Mouse (Mus musculus): ENCODE data around the gene Zfp296. TPM values are rescaled to one million over a fixed set of nuclear protein-coding genes. Genes with fewer than 3 reads are reported as not detected.

Zfp296 gene
- polyA plus RNA-seq, 1 experiment, result 7.0 TPM

- no peak for TF ChIP-seq POLR2A (IDR thresholded peaks at IDR 0.05; ENCODE audit: control insufficient read depth, low read depth, low read length)
- peak; percentile 40; the same call in 1 of the 2 replicates for TF ChIP-seq CTCF (IDR thresholded peaks at IDR 0.05; ENCODE audit: control insufficient read depth, insufficient read depth, insufficient replicate concordance, low read depth, low read length)
- Histone ChIP-seq H3K27ac (ENCODE audit: control insufficient read depth, insufficient read depth, low read depth, low read length) (no peak overlapping the region), H3K36me3 (ENCODE audit: control insufficient read depth, insufficient read depth, low read length) (no peaks in the 10 kb centered on the region), H3K4me1 (ENCODE audit: control insufficient read depth, insufficient read depth, low read length) (peaks cover 4% of the 10 kb centered on the region), H3K27me3 (ENCODE audit: control insufficient read depth, insufficient read depth, low read length) (no peaks in the 10 kb centered on the region), H3K4me3 (ENCODE audit: control insufficient read depth, low read depth, low read length) (no peak overlapping the region)
These were observed 33.5 kb upstream of the Zfp296 start for GRCm38 (mm10) chr7:19543584-19543983.

- no peaks in the 10 kb centered on the region for H3K27me3 ChIP-seq (ENCODE audit: control insufficient read depth, insufficient read depth, low read length)
- TF ChIP-seq CTCF (IDR thresholded peaks at IDR 0.05; ENCODE audit: control insufficient read depth, insufficient read depth, insufficient replicate concordance, low read depth, low read length), result no peak
- no peak for TF ChIP-seq POLR2A (IDR thresholded peaks at IDR 0.05; ENCODE audit: control insufficient read depth, low read depth, low read length)
- no peaks in the 10 kb centered on the region for H3K36me3 ChIP-seq (ENCODE audit: control insufficient read depth, insufficient read depth, low read length)
- no peak overlapping the region for H3K4me3 ChIP-seq (ENCODE audit: control insufficient read depth, low read depth, low read length)
- peaks cover 4% of the 10 kb centered on the region for H3K4me1 ChIP-seq (ENCODE audit: control insufficient read depth, insufficient read depth, low read length)
- no peak overlapping the region for H3K27ac ChIP-seq (ENCODE audit: control insufficient read depth, insufficient read depth, low read depth, low read length)
These were observed 31.1 kb upstream of the Zfp296 start for GRCm38 (mm10) chr7:19546007-19546406.

GRCm38 (mm10) chr7:19547344-19547969, 29.6 kb upstream of the Zfp296 start:
- Histone ChIP-seq H3K27ac (ENCODE audit: control insufficient read depth, insufficient read depth, low read depth, low read length) (no peak overlapping the region), H3K36me3 (ENCODE audit: control insufficient read depth, insufficient read depth, low read length) (no peaks in the 10 kb centered on the region), H3K4me3 (ENCODE audit: control insufficient read depth, low read depth, low read length) (no peak overlapping the region), H3K27me3 (ENCODE audit: control insufficient read depth, insufficient read depth, low read length) (no peaks in the 10 kb centered on the region), H3K4me1 (ENCODE audit: control insufficient read depth, insufficient read depth, low read length) (no peaks in the 10 kb centered on the region; the same call in 1 of the 2 replicates)
- no peak for TF ChIP-seq POLR2A (IDR thresholded peaks at IDR 0.05; ENCODE audit: control insufficient read depth, low read depth, low read length)
- no peak for TF ChIP-seq CTCF (IDR thresholded peaks at IDR 0.05; ENCODE audit: control insufficient read depth, insufficient read depth, insufficient replicate concordance, low read depth, low read length)

GRCm38 (mm10) chr7:19549394-19549793, 27.7 kb upstream of the Zfp296 start:
- Histone ChIP-seq H3K36me3 (ENCODE audit: control insufficient read depth, insufficient read depth, low read length) (no peaks in the 10 kb centered on the region), H3K4me1 (ENCODE audit: control insufficient read depth, insufficient read depth, low read length) (no peaks in the 10 kb centered on the region; the same call in 1 of the 2 replicates), H3K27ac (ENCODE audit: control insufficient read depth, insufficient read depth, low read depth, low read length) (no peak overlapping the region), H3K27me3 (ENCODE audit: control insufficient read depth, insufficient read depth, low read length) (no peaks in the 10 kb centered on the region), H3K4me3 (ENCODE audit: control insufficient read depth, low read depth, low read length) (no peak overlapping the region)
- TF ChIP-seq CTCF (IDR thresholded peaks at IDR 0.05; ENCODE audit: control insufficient read depth, insufficient read depth, insufficient replicate concordance, low read depth, low read length) (no peak), POLR2A (IDR thresholded peaks at IDR 0.05; ENCODE audit: control insufficient read depth, low read depth, low read length) (no peak)

GRCm38 (mm10) chr7:19551634-19552033, 25.5 kb upstream of the Zfp296 start:
- H3K36me3 ChIP-seq (ENCODE audit: control insufficient read depth, insufficient read depth, low read length), result no peaks in the 10 kb centered on the region
- no peak overlapping the region for H3K27ac ChIP-seq (ENCODE audit: control insufficient read depth, insufficient read depth, low read depth, low read length)
- no peaks in the 10 kb centered on the region for H3K27me3 ChIP-seq (ENCODE audit: control insufficient read depth, insufficient read depth, low read length)
- no peak overlapping the region for H3K4me3 ChIP-seq (ENCODE audit: control insufficient read depth, low read depth, low read length)
- TF ChIP-seq POLR2A (IDR thresholded peaks at IDR 0.05; ENCODE audit: control insufficient read depth, low read depth, low read length), result no peak
- no peaks in the 10 kb centered on the region; the same call in 1 of the 2 replicates for H3K4me1 ChIP-seq (ENCODE audit: control insufficient read depth, insufficient read depth, low read length)

GRCm38 (mm10) chr7:19552443-19552842, 24.6 kb upstream of the Zfp296 start:
- H3K4me3 ChIP-seq (ENCODE audit: control insufficient read depth, low read depth, low read length), result no peak overlapping the region
- H3K36me3 ChIP-seq (ENCODE audit: control insufficient read depth, insufficient read depth, low read length), result no peaks in the 10 kb centered on the region
- no peaks in the 10 kb centered on the region for H3K4me1 ChIP-seq (ENCODE audit: control insufficient read depth, insufficient read depth, low read length)
- TF ChIP-seq POLR2A (IDR thresholded peaks at IDR 0.05; ENCODE audit: control insufficient read depth, low read depth, low read length) (no peak), CTCF (IDR thresholded peaks at IDR 0.05; ENCODE audit: control insufficient read depth, insufficient read depth, insufficient replicate concordance, low read depth, low read length) (no peak)
- H3K27ac ChIP-seq (ENCODE audit: control insufficient read depth, insufficient read depth, low read depth, low read length), result no peak overlapping the region
- no peaks in the 10 kb centered on the region for H3K27me3 ChIP-seq (ENCODE audit: control insufficient read depth, insufficient read depth, low read length)

GRCm38 (mm10) chr7:19554168-19554567, 22.9 kb upstream of the Zfp296 start:
- TF ChIP-seq POLR2A (IDR thresholded peaks at IDR 0.05; ENCODE audit: control insufficient read depth, low read depth, low read length) (no peak), CTCF (IDR thresholded peaks at IDR 0.05; ENCODE audit: control insufficient read depth, insufficient read depth, insufficient replicate concordance, low read depth, low read length) (no peak)
- Histone ChIP-seq H3K27me3 (ENCODE audit: control insufficient read depth, insufficient read depth, low read length) (no peaks in the 10 kb centered on the region), H3K4me1 (ENCODE audit: control insufficient read depth, insufficient read depth, low read length) (peaks cover 3% of the 10 kb centered on the region; the same call in 1 of the 2 replicates), H3K36me3 (ENCODE audit: control insufficient read depth, insufficient read depth, low read length) (no peaks in the 10 kb centered on the region), H3K4me3 (ENCODE audit: control insufficient read depth, low read depth, low read length) (no peak overlapping the region), H3K27ac (ENCODE audit: control insufficient read depth, insufficient read depth, low read depth, low read length) (no peak overlapping the region)

Data from testis, adult 2 months (tissue).